Mouse (Mus musculus) lung, postnatal 36 days (tissue): ENCODE results near the gene Dync1i2.

Source experiments
- DNase-seq: peaks from one replicate; pipeline ENCODE4 v3.0.0; 2022; ENCODE audit warnings: mixed read lengths

The Dync1i2 gene

GRCm38 (mm10) chr2:71211591-71212359 is at the start of gene Dync1i2:
Gene Dync1i2 (plus strand): TSS chr2:71211706.
- peak; percentile 97 for DNase-seq

- DNase-seq = no peak
Measured at GRCm38 (mm10) chr2:71162831-71163621, 48.5 kb upstream of the Dync1i2 start.

GRCm38 (mm10) chr2:71167211-71167610 is 44.3 kb upstream of the Dync1i2 start:
- DNase-seq = no peak

- DNase-seq = peak; percentile 6
Measured at GRCm38 (mm10) chr2:71168461-71169021, 43.0 kb upstream of the Dync1i2 start.

GRCm38 (mm10) chr2:71173031-71173430 is 38.5 kb upstream of the Dync1i2 start:
- no peak for DNase-seq

GRCm38 (mm10) chr2:71176329-71177249 is 34.9 kb upstream of the Dync1i2 start:
- DNase-seq = no peak

GRCm38 (mm10) chr2:71177250-71177615 is 34.3 kb upstream of the Dync1i2 start:
- DNase-seq = no peak

- no peak for DNase-seq
Measured at GRCm38 (mm10) chr2:71177760-71178159, 33.7 kb upstream of the Dync1i2 start.

- DNase-seq = no peak
Measured at GRCm38 (mm10) chr2:71179716-71180115, 31.8 kb upstream of the Dync1i2 start.

GRCm38 (mm10) chr2:71180566-71181217 is 30.8 kb upstream of the Dync1i2 start:
- DNase-seq = no peak

- DNase-seq = no peak
Measured at GRCm38 (mm10) chr2:71187950-71188349, 23.6 kb upstream of the Dync1i2 start.

- DNase-seq = no peak
Measured at GRCm38 (mm10) chr2:71188861-71189260, 22.6 kb upstream of the Dync1i2 start.

GRCm38 (mm10) chr2:71191391-71192194 is 19.9 kb upstream of the Dync1i2 start:
- DNase-seq = no peak

GRCm38 (mm10) chr2:71192195-71192807 is 19.2 kb upstream of the Dync1i2 start:
- no peak for DNase-seq

GRCm38 (mm10) chr2:71194137-71194960 is 17.2 kb upstream of the Dync1i2 start:
- no peak for DNase-seq

- DNase-seq = no peak
Measured at GRCm38 (mm10) chr2:71196947-71197346, 14.6 kb upstream of the Dync1i2 start.

GRCm38 (mm10) chr2:71198907-71199306 is 12.6 kb upstream of the Dync1i2 start:
- peak; percentile 18 for DNase-seq

GRCm38 (mm10) chr2:71200485-71200884 is 11.0 kb upstream of the Dync1i2 start:
- DNase-seq = no peak

GRCm38 (mm10) chr2:71201886-71202285 is 9.6 kb upstream of the Dync1i2 start:
- no peak for DNase-seq
